Mouse (Mus musculus) kidney, embryonic 16.5 days (tissue): ENCODE measurements around the gene Dab2. TPM values are rescaled to one million over a fixed set of nuclear protein-coding genes. Genes with fewer than 3 reads are reported as not detected.

Experiments
- ATAC-seq: fragments of 200-750 bp; cut with Nextera tagmentation; 2 replicates; pipeline ENCODE4 v1.8.0; 2017; ENCODE audit warnings: moderate TSS enrichment; ENCODE audit not compliant: low FRiP score, low TSS enrichment
- H3K27ac ChIP-seq: fragments of 300-500 bp; sonication (generic); 2 replicates; pipeline ENCODE4 v1.5.1; 2014; ENCODE audit warnings: low read length
- H3K27me3 ChIP-seq: fragments of 300-500 bp; sonication (generic); 2 replicates; pipeline ENCODE4 v1.6.1; 2014; ENCODE audit warnings: low read length, control low read depth, mixed read lengths; ENCODE audit not compliant: insufficient read depth
- H3K36me3 ChIP-seq: fragments of 300-500 bp; sonication (generic); 2 replicates; pipeline ENCODE4 v1.6.1; 2014; ENCODE audit warnings: low read length, control low read depth, mixed read lengths; ENCODE audit not compliant: insufficient read depth
- H3K4me1 ChIP-seq: fragments of 300-500 bp; sonication (generic); 2 replicates; pipeline ENCODE4 v1.6.1; 2014; ENCODE audit warnings: low read length, control low read depth, mixed read lengths; ENCODE audit not compliant: insufficient read depth
- H3K4me2 ChIP-seq: fragments of 300-500 bp; sonication (generic); replicated peaks from 2 replicates; pipeline ENCODE4 v1.6.1; 2014; ENCODE audit warnings: low read depth, low read length
- H3K4me3 ChIP-seq: fragments of 300-500 bp; sonication (generic); 2 replicates; pipeline ENCODE4 v1.5.1; 2014; ENCODE audit warnings: mild to moderate bottlenecking, low read length
- H3K9ac ChIP-seq: fragments of 300-500 bp; sonication (generic); replicated peaks from 2 replicates; pipeline ENCODE4 v1.6.1; 2014; ENCODE audit warnings: low read length
- H3K9me3 ChIP-seq: fragments of 300-500 bp; sonication (generic); 2 replicates; pipeline ENCODE4 v1.6.1; 2016; ENCODE audit warnings: low read length, control low read depth
- WGBS: fragments of 180-500 bp; shearing (Covaris S2); extraction: QIAGEN DNeasy Blood & Tissue Kit; methylation state at CpG from one replicate; pipeline ENCODE4 v1.1.7; 2014; 5-methylcytosine and 5-hydroxymethylcytosine counted together
- polyA plus RNA-seq: library from polyadenylated mRNA; unstranded; fragments of >200 nt; fragmentation: Nextera tagmentation; extraction: Ambion mirVana; gene quantifications from 2 replicates; pipeline ENCODE4 v1.2.1, GENCODE M21; 2015

Dab2 gene
- polyA plus RNA-seq, 1 experiment from 2014 or later: 76.4 TPM

DNA sequence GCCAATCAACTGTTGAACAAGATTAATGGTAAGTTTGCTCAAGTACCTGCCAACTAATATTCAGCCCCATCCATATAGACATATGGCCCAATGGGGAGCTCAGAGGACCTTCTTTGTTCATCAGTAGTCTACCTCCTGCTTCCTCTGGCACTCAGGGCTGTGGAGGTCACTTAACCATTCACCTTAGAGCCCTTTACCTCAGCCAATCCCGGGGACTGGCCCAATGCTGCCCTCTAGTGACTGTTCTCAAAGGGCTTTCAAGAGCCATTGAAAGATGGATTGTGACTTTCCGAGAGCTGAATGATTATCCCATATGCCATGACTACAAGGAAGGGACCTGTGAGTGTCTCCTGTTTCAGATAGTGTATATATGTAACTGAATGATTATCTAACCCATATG, 136.2 kb downstream of the Dab2 start:
- H3K36me3 ChIP-seq: peaks cover 26% of the 10 kb centered on the region
- no peak overlapping the region for H3K9ac ChIP-seq
- WGBS: 57% methylated on average over 2 of the region's 2 CpGs
- H3K27ac ChIP-seq: no peak overlapping the region
- H3K4me2 ChIP-seq: no peak overlapping the region
- no peak for ATAC-seq
- no peaks in the 10 kb centered on the region for H3K9me3 ChIP-seq
- no peak overlapping the region for H3K4me3 ChIP-seq
- no peaks in the 10 kb centered on the region for H3K27me3 ChIP-seq
- H3K4me1 ChIP-seq: 0 out of 2 replicates have a peak, but pooled peaks cover 4% of the 10 kb centered on the region

- Histone ChIP-seq H3K4me2 (no peak overlapping the region), H3K27ac (no peak overlapping the region), H3K27me3 (no peaks in the 10 kb centered on the region), H3K9ac (no peak overlapping the region), H3K9me3 (no peaks in the 10 kb centered on the region), H3K36me3 (peaks cover 18% of the 10 kb centered on the region), H3K4me1 (no peaks in the 10 kb centered on the region), H3K4me3 (no peak overlapping the region)
- 75% methylated on average over 3 of the region's 3 CpGs for WGBS
- no peak for ATAC-seq
These were observed 139.1 kb downstream of the Dab2 start for GRCm38 (mm10) chr15:6438685-6439084.

GRCm38 (mm10) chr15:6444452-6444851, 144.9 kb downstream of the Dab2 start:
- Histone ChIP-seq H3K4me3 (no peak overlapping the region), H3K4me2 (no peak overlapping the region), H3K4me1 (peaks cover 5% of the 10 kb centered on the region; the same call in 1 of the 2 replicates), H3K27ac (no peak overlapping the region), H3K9me3 (no peaks in the 10 kb centered on the region), H3K27me3 (no peaks in the 10 kb centered on the region), H3K9ac (no peak overlapping the region), H3K36me3 (no peaks in the 10 kb centered on the region)
- 89% methylated on average over 2 of the region's 2 CpGs for WGBS
- ATAC-seq: no peak

DNA sequence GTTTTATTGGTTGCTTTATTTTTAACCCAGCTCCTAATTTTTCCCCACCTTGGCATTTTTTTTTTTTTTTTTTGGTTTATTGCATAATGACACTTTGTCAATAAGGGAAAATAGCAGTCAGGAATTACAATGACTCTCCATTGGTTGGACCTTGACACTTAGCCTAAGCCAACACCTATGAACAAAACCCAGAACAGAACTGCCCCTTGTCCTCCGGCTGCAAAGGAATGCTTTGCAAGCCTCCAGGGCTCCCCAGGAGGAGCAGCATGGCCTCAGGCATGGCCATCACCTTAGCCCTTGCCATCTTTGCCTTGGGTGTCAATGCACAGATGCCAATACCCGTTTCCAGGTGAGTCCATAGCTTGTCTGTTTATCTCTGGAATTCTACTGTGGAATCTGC, 145.5 kb downstream of the Dab2 start, which contains the start of gene C9:
Gene C9 (plus strand): TSS at position 193 of the 400 bp plus-strand sequence.
- no peak for ATAC-seq
- Histone ChIP-seq H3K9me3 (no peaks in the 10 kb centered on the region), H3K4me2 (no peak within 1 kb of the TSS), H3K4me1 (peaks cover 5% of the 10 kb centered on the region; the same call in 1 of the 2 replicates), H3K27me3 (no peaks in the 10 kb centered on the region), H3K9ac (no peak within 1 kb of the TSS), H3K4me3 (no peak within 1 kb of the TSS), H3K27ac (no peak within 1 kb of the TSS), H3K36me3 (no peaks in the 10 kb centered on the region)
- 71% methylated on average over 2 of the region's 2 CpGs for WGBS

DNA sequence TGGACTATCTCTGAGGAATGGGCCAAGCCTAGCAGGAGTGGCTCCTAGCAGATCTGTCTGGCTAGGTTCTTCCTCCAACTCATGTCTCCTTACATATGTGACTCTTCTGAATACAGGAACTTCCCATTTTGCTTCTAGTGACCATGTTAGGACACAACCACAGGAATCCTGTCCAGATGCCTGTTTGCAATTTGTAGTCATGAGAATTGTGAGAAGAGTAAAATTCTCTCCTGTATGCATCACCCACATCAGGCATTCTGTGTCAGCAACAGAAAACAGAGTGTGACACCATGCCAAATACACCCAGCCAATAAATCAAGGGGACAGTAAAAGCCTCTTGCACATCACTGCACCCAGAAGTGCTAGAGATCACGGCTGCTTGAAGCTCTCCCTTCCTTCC, 146.6 kb downstream of the Dab2 start:
- Histone ChIP-seq H3K27me3 (no peaks in the 10 kb centered on the region), H3K9me3 (no peaks in the 10 kb centered on the region), H3K4me2 (no peak overlapping the region), H3K4me3 (no peak overlapping the region), H3K36me3 (no peaks in the 10 kb centered on the region), H3K27ac (no peak overlapping the region), H3K4me1 (peaks cover 5% of the 10 kb centered on the region; the same call in 1 of the 2 replicates), H3K9ac (no peak overlapping the region)
- no peak for ATAC-seq
- WGBS: 33% methylated on average over 1 of the region's 1 CpGs

GRCm38 (mm10) chr15:6448892-6449291, 149.3 kb downstream of the Dab2 start:
- 29% methylated on average over 9 of the region's 9 CpGs for WGBS
- H3K36me3 ChIP-seq: no peaks in the 10 kb centered on the region

DNA sequence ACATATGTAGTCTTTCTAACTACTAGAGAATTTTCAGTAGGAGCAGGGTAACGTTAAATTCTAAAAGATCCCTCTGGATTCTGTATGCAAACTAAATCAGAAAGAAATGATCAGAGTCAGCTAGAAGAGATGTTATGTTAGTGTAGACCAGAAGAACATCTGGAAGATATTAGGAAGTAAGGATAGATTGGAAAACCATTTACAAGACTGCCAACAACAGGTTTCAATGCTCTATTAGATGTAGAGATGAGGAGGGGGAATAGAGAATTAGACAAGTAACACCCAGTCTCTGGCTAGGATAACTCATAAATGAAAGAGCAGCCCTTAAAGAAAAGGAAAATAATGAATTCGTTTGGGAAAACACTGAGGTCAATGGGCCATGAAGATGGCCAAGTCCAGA, 154.9 kb downstream of the Dab2 start:
- no peaks in the 10 kb centered on the region for H3K9me3 ChIP-seq
- 0 out of 2 replicates have a peak, but pooled peaks cover under 1% of the 10 kb centered on the region for H3K4me1 ChIP-seq
- H3K9ac ChIP-seq: no peak overlapping the region
- ATAC-seq: no peak
- no peak overlapping the region for H3K27ac ChIP-seq
- 57% methylated on average over 2 of the region's 2 CpGs for WGBS
- H3K36me3 ChIP-seq: no peaks in the 10 kb centered on the region
- H3K27me3 ChIP-seq: no peaks in the 10 kb centered on the region
- H3K4me3 ChIP-seq: no peak overlapping the region
- no peak overlapping the region for H3K4me2 ChIP-seq

More at GRCm38 (mm10) chr15:6448892-6449291, 149.3 kb downstream of the Dab2 start:
- peak overlapping the region; percentile 23; the same call in 1 of the 2 replicates for H3K4me2 ChIP-seq
- H3K9ac ChIP-seq: no peak overlapping the region
- H3K27me3 ChIP-seq: no peaks in the 10 kb centered on the region
- H3K4me1 ChIP-seq: peaks cover 5% of the 10 kb centered on the region; the same call in 1 of the 2 replicates
- no peak overlapping the region for H3K4me3 ChIP-seq
- ATAC-seq: no peak
- H3K27ac ChIP-seq: no peak overlapping the region
- H3K9me3 ChIP-seq: no peaks in the 10 kb centered on the region

GRCm38 (mm10) chr15:6461381-6461780, 161.8 kb downstream of the Dab2 start:
- Histone ChIP-seq H3K9me3 (peaks cover 3% of the 10 kb centered on the region; the same call in 1 of the 2 replicates), H3K4me1 (0 out of 2 replicates have a peak, but pooled peaks cover 4% of the 10 kb centered on the region), H3K27me3 (no peaks in the 10 kb centered on the region), H3K4me3 (no peak overlapping the region), H3K4me2 (no peak overlapping the region), H3K36me3 (no peaks in the 10 kb centered on the region), H3K27ac (no peak overlapping the region), H3K9ac (no peak overlapping the region)
- no peak for ATAC-seq
- 63% methylated on average over 8 of the region's 8 CpGs for WGBS

GRCm38 (mm10) chr15:6463361-6463923, 163.9 kb downstream of the Dab2 start:
- Histone ChIP-seq H3K27ac (no peak overlapping the region), H3K4me1 (0 out of 2 replicates have a peak, but pooled peaks cover 4% of the 10 kb centered on the region), H3K27me3 (no peaks in the 10 kb centered on the region), H3K9me3 (peaks cover 3% of the 10 kb centered on the region; the same call in 1 of the 2 replicates), H3K9ac (no peak overlapping the region), H3K4me2 (no peak overlapping the region), H3K36me3 (no peaks in the 10 kb centered on the region), H3K4me3 (no peak overlapping the region)
- ATAC-seq: no peak
- WGBS: 83% methylated on average over 3 of the region's 3 CpGs

GRCm38 (mm10) chr15:6466995-6467394, 167.4 kb downstream of the Dab2 start:
- H3K9ac ChIP-seq: no peak overlapping the region
- no peaks in the 10 kb centered on the region for H3K4me1 ChIP-seq
- no peaks in the 10 kb centered on the region for H3K36me3 ChIP-seq
- H3K9me3 ChIP-seq: peaks cover 3% of the 10 kb centered on the region; the same call in 1 of the 2 replicates
- H3K4me3 ChIP-seq: no peak overlapping the region
- no peaks in the 10 kb centered on the region for H3K27me3 ChIP-seq
- 77% methylated on average over 10 of the region's 10 CpGs for WGBS
- ATAC-seq: no peak
- no peak overlapping the region for H3K27ac ChIP-seq
- no peak overlapping the region for H3K4me2 ChIP-seq
